Mouse (Mus musculus) hindbrain, embryonic 12.5 days (tissue): ENCODE results near the gene Olfr641. TPM values are rescaled to one million over a fixed set of nuclear protein-coding genes. Genes with fewer than 3 reads are reported as not detected.

Experiments used
- ATAC-seq: fragments of 200-750 bp; cut with Nextera tagmentation; 2 replicates; pipeline ENCODE4 v1.8.0; 2017; ENCODE audit warnings: moderate TSS enrichment; ENCODE audit not compliant: low FRiP score
- H3K27ac ChIP-seq: fragments of 300-500 bp; sonication (generic); 2 replicates; pipeline ENCODE4 v1.5.1; 2016; ENCODE audit warnings: mild to moderate bottlenecking
- H3K27me3 ChIP-seq: fragments of 300-500 bp; sonication (generic); 2 replicates; pipeline ENCODE4 v1.6.1; 2016; ENCODE audit warnings: mild to moderate bottlenecking
- H3K36me3 ChIP-seq: fragments of 300-500 bp; sonication (generic); 2 replicates; pipeline ENCODE4 v1.6.1; 2016; ENCODE audit warnings: mild to moderate bottlenecking
- H3K4me1 ChIP-seq: fragments of 300-500 bp; sonication (generic); 2 replicates; pipeline ENCODE4 v1.6.1; 2016
- H3K4me2 ChIP-seq: fragments of 300-500 bp; sonication (generic); replicated peaks from 2 replicates; pipeline ENCODE4 v1.6.1; 2016; ENCODE audit warnings: mild to moderate bottlenecking
- H3K4me3 ChIP-seq: fragments of 300-500 bp; sonication (generic); 2 replicates; pipeline ENCODE4 v1.5.1; 2016; ENCODE audit warnings: mild to moderate bottlenecking
- H3K9ac ChIP-seq: fragments of 300-500 bp; sonication (generic); 2 replicates; pipeline ENCODE4 v1.6.1; 2016; ENCODE audit warnings: mild to moderate bottlenecking, moderate library complexity
- H3K9me3 ChIP-seq: fragments of 300-500 bp; sonication (generic); replicated peaks from 2 replicates; pipeline ENCODE4 v1.6.1; 2016; ENCODE audit warnings: mild to moderate bottlenecking
- WGBS: fragments of 180-500 bp; shearing (Covaris S2); methylation state at CpG from one replicate; pipeline ENCODE4 v1.1.7; 2016; 5-methylcytosine and 5-hydroxymethylcytosine counted together
- polyA plus RNA-seq: library from polyadenylated mRNA; unstranded; fragments of >200 nt; fragmentation: Nextera tagmentation; extraction: Ambion mirVana; gene quantifications from 2 replicates; pipeline ENCODE4 v1.2.1, GENCODE M21; 2016

The Olfr641 gene
- polyA plus RNA-seq, 1 experiment from 2014 or later: not detected

DNA sequence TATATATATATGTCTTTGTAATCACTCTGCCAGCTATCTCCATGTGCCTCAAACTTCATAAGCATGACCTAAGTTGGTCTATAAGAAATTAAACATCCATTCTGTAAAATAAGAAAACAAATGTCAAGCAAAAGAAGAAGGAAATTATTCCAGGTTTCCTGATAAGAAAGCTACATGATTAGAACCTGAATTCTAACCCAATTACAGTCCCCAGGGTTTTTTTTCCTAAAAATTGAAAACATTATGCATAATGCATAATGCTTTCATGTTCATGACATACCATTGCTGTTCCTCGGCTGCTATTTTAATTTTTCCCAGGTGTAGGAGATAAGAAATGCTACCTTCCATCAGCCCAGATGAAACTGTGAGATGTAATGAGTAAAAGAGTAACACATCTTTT is 50.1 kb downstream of the Olfr641 start, which contains the start of gene Olfr645:
Olfr645 (minus strand) TSS at position 101 of the 400 bp plus-strand sequence.
- Histone ChIP-seq H3K9me3 (no peaks in the 10 kb centered on the region), H3K9ac (no peak within 1 kb of the TSS), H3K27me3 (no peaks in the 10 kb centered on the region), H3K36me3 (no peaks in the 10 kb centered on the region), H3K27ac (no peak within 1 kb of the TSS), H3K4me3 (no peak within 1 kb of the TSS), H3K4me1 (no peaks in the 10 kb centered on the region), H3K4me2 (no peak within 1 kb of the TSS)
- no peak for ATAC-seq
- 94% methylated on average over 1 of the region's 1 CpGs for WGBS

Other genes with a start within 250 kb of the Olfr641 start
- not detected in 2 replicates for gene Olfr67, start 243.6 kb upstream of the Olfr641 start, polyA plus RNA-seq
- gene Hbb-bt, start 221.4 kb upstream of the Olfr641 start, polyA plus RNA-seq: 799 and 940 TPM in 2 replicates
- 613 and 772 TPM in 2 replicates for gene Hbb-bs, start 207.3 kb upstream of the Olfr641 start, polyA plus RNA-seq
- gene Hbb-bh2, start 194.9 kb upstream of the Olfr641 start, polyA plus RNA-seq: not detected in 2 replicates
- 614 and 792 TPM in 2 replicates for gene Hbb-bh1, start 192.3 kb upstream of the Olfr641 start, polyA plus RNA-seq
- 8,282 and 10,510 TPM in 2 replicates for gene Hbb-y, start 182.2 kb upstream of the Olfr641 start, polyA plus RNA-seq
- not detected in 2 replicates for gene Olfr66, start 149.2 kb upstream of the Olfr641 start, polyA plus RNA-seq
- gene Olfr64, start 141.0 kb upstream of the Olfr641 start, polyA plus RNA-seq: not detected in 2 replicates
- gene Olfr65, start 132.0 kb upstream of the Olfr641 start, polyA plus RNA-seq: not detected in 2 replicates
- not detected in 2 replicates for gene Olfr631, start 106.6 kb upstream of the Olfr641 start, polyA plus RNA-seq
- not detected in 2 replicates for gene Olfr632, start 101.1 kb upstream of the Olfr641 start, polyA plus RNA-seq
- not detected in 2 replicates for gene Olfr633, start 91.0 kb upstream of the Olfr641 start, polyA plus RNA-seq
- not detected in 2 replicates for gene Olfr635, start 64.3 kb upstream of the Olfr641 start, polyA plus RNA-seq
- gene Olfr638, start 36.7 kb upstream of the Olfr641 start, polyA plus RNA-seq: not detected in 2 replicates
- gene Olfr639, start 18.1 kb upstream of the Olfr641 start, polyA plus RNA-seq: 0.04 TPM in 1 of 2 replicates, not detected in the other
- gene Olfr640, start 9.9 kb upstream of the Olfr641 start, polyA plus RNA-seq: not detected in 2 replicates
- not detected in 2 replicates for gene Olfr642, start 17.2 kb downstream of the Olfr641 start, polyA plus RNA-seq
- not detected in 2 replicates for gene 4930516K23Rik, start 26.0 kb downstream of the Olfr641 start, polyA plus RNA-seq
- not detected in 2 replicates for gene Olfr644, start 36.4 kb downstream of the Olfr641 start, polyA plus RNA-seq
- gene Olfr645, start 50.0 kb downstream of the Olfr641 start, polyA plus RNA-seq: not detected in 2 replicates
- not detected in 2 replicates for gene Olfr646, start 69.4 kb downstream of the Olfr641 start, polyA plus RNA-seq
- gene Ubqln5, start 94.4 kb downstream of the Olfr641 start, polyA plus RNA-seq: not detected in 2 replicates
- not detected in 2 replicates for gene Olfr643, start 102.0 kb downstream of the Olfr641 start, polyA plus RNA-seq
- gene Ubqln3, start 107.8 kb downstream of the Olfr641 start, polyA plus RNA-seq: not detected in 2 replicates
- gene Ubqlnl, start 115.1 kb downstream of the Olfr641 start, polyA plus RNA-seq: not detected in 2 replicates
- gene Olfm5, start 129.4 kb downstream of the Olfr641 start, polyA plus RNA-seq: not detected in 2 replicates
- 0.56 and 0.83 TPM in 2 replicates for gene Olfr648, start 147.9 kb downstream of the Olfr641 start, polyA plus RNA-seq
- gene Olfr649, start 160.5 kb downstream of the Olfr641 start, polyA plus RNA-seq: not detected in 2 replicates
- 1.7 and 1.8 TPM in 2 replicates for gene Trim6, start 183.3 kb downstream of the Olfr641 start, polyA plus RNA-seq
- gene Trim34a, start 209.0 kb downstream of the Olfr641 start, polyA plus RNA-seq: 0.90 and 1.4 TPM in 2 replicates